ENCODE assay signal across 17 mouse cellular contexts in the genomic region with DNA sequence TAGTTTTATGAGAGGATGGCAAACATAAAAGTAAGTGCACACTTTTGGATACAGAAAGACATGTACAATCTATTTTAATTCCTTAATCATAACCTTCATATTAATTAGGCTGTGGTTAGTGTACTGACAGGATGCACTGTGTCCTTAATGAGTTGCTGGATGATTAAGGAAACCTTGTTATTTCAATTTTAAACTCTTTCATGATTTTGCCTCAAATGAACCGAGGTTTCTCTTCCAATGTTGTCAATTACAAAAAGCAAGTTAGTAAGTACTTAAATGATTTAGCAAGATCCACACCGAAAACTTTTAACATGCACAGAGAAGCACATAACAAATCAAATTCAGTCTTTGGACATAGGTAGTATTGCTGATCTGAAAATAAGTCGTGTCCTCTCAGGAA.
A peak's percentile ranks its signal among the peaks of the same experiment; 100 is the strongest.
DNase-seq lines count a peak whose midpoint lies in the region.
"Had no signal": no experiment of that assay in that cellular context is flagged by ENCODE, and none has a peak within 500 bp of the region (broad histone marks: within the 10 kb centered on the region; RNA-seq: fewer than 3 reads in every experiment).

No protein-coding gene starts in this region.

- no peaks in the 10 kb centered on the region for H3K27me3 ChIP-seq in limb, embryonic 10.5 days (ENCODE audit: low read depth, poor library complexity, severe bottlenecking)
- H3K27me3 ChIP-seq: CH12.LX had no signal

- no peaks in the 10 kb centered on the region for H3K4me1 ChIP-seq in limb, embryonic 10.5 days

- H3K27ac ChIP-seq in limb, embryonic 10.5 days = no peak overlapping the region

- H3K36me3 ChIP-seq in limb, embryonic 10.5 days = no peaks in the 10 kb centered on the region
- H3K36me3 ChIP-seq: G1E had no signal

- DNase-seq in retina, postnatal 1 day = peak; percentile 61
- no peak for DNase-seq in retina, embryonic 14.5 days (ENCODE audit: low spot score)
- peak; percentile 84 for DNase-seq in Muller cell, postnatal 12 days (ENCODE audit: inconsistent ontology term)
- DNase-seq in limb, embryonic 10.5 days (ENCODE audit: low spot score) = no peak
- DNase-seq: adrenal gland, adult 2 months; adrenal gland, adult 8-10 months; adrenal gland, postnatal 10 days; adrenal gland, postnatal 14 days; adrenal gland, postnatal 25 days; adrenal gland, postnatal 36 days; B cell, adult 2 months; cerebellum, adult 11 months; cerebellum, adult 11-12 months; cerebellum, adult 18-20 months; cerebellum, adult 2 months had no signal

- H3K9me3 ChIP-seq in limb, embryonic 10.5 days (replicated peaks) = no peaks in the 10 kb centered on the region

- 88% methylated on average over 3 of the region's 3 CpGs for WGBS in limb, embryonic 10.5 days

- no peak overlapping the region for H3K4me3 ChIP-seq in limb, embryonic 10.5 days

Comparison
In these comparisons a context has a peak if more than half of its experiments do, and no peak if none do; other contexts are left out.
1. DNase-seq: peak in retina, postnatal 1 day (single experiment) and Muller cell, postnatal 12 days (single experiment); none in retina, embryonic 14.5 days (single experiment) and limb, embryonic 10.5 days (single experiment).